Mouse (Mus musculus) gastrocnemius, adult 2 months (tissue): ENCODE data around the gene Serpinb1c. TPM values are rescaled to one million over a fixed set of nuclear protein-coding genes. Genes with fewer than 3 reads are reported as not detected.

Source experiments
- DNase-seq: peaks from one replicate; pipeline ENCODE4 v3.0.0; 2022
- H3K27ac ChIP-seq: fragments of 200-600 bp; 2 replicates; pipeline ENCODE4 v1.8.1; 2022; ENCODE audit warnings: mild to moderate bottlenecking
- H3K4me3 ChIP-seq: fragments of 200-600 bp; 2 replicates; pipeline ENCODE4 v1.8.1; 2022; ENCODE audit warnings: mild to moderate bottlenecking, moderate library complexity
- CTCF ChIP-seq: fragments of 200-600 bp; IDR thresholded peaks from 2 replicates; pipeline ENCODE4 v1.8.1; 2022; ENCODE audit warnings: antibody characterized with exemption, mild to moderate bottlenecking, moderate library complexity
- intact Hi-C: fragments of 180-260 bp; cut with DNase I; formaldehyde crosslinking; loops from one replicate; pipeline ENCODE4 v1.15.1; 2025
- total RNA-seq, 2 experiments: library from RNA; stranded (reverse); gene quantifications; 2 replicates each; pipeline ENCODE4 v1.2.3; 2021

The Serpinb1c gene
- total RNA-seq, 2 experiments from 2014 or later = 1.6 to 2.3 TPM

DNA sequence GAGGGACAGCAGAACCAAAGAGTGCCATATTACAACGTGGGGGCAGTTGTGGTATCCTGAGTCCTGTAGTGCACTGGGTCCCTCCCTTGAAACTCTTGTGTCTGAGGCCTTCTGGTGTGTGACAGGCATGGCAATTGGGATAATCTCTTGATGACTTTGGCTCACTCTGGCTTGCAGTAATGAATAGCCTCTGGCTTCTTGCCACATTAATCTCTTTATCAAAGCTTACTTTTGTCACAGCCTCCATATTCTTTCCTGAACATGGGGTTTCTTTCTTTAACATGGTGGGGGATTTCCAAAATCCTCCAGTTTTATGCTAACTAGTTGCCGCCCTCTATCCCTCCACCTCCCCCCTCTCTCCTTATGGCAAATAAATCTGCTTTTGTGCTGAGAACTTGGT lies 44.9 kb downstream of the Serpinb1c start:
- Histone ChIP-seq H3K27ac (no peak overlapping the region), H3K4me3 (no peak overlapping the region)
- no peak for TF ChIP-seq CTCF
- intact Hi-C loops = no loop called here
- no peak for DNase-seq

DNA sequence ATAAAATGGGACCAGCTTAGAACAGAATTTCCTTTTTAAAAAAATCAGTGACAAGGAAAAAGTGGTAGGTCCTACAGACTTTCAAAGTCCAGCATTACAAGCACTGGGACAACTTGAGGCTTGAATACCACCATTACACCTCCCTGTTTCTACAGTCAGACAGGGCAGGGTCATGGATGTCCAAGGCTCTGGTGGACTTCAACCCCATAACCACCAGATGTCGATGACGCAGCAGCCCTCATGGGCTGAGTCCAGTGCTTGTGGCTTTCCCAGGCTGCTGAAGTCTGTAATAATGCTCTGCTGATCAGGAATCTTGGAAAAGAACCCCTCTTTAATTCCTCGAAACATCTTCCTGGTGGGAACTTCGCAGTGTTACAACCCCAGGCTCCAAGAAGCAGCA lies 45.5 kb downstream of the Serpinb1c start:
- no peak for TF ChIP-seq CTCF
- Histone ChIP-seq H3K4me3 (no peak overlapping the region), H3K27ac (no peak overlapping the region)
- intact Hi-C loops = no loop called here
- DNase-seq = no peak

GRCm38 (mm10) chr13:32851967-32852366 lies 46.0 kb downstream of the Serpinb1c start:
- peak; percentile 68 for DNase-seq
- peak overlapping the region; percentile 46; the same call in 1 of the 2 replicates for H3K27ac ChIP-seq
- no peak overlapping the region for H3K4me3 ChIP-seq
- intact Hi-C loops = no loop called here
- TF ChIP-seq CTCF = peak; percentile 80

GRCm38 (mm10) chr13:32850668-32851404 lies 47.2 kb downstream of the Serpinb1c start, which contains the start of gene Serpinb1a:
Gene Serpinb1a, minus strand, starts transcription at chr13:32851185.
- intact Hi-C loops = no loop called here
- Histone ChIP-seq H3K4me3 (peak within 1 kb of the TSS; percentile 64), H3K27ac (peak within 1 kb of the TSS; percentile 60)
- DNase-seq = peak; percentile 80
- no peak for TF ChIP-seq CTCF

GRCm38 (mm10) chr13:32850156-32850555 lies 47.9 kb downstream of the Serpinb1c start:
- intact Hi-C loops = no loop called here
- TF ChIP-seq CTCF = no peak
- Histone ChIP-seq H3K4me3 (peak overlapping the region; percentile 64), H3K27ac (no peak overlapping the region; the same call in 1 of the 2 replicates)
- no peak for DNase-seq

GRCm38 (mm10) chr13:32849531-32850123 lies 48.4 kb downstream of the Serpinb1c start:
- DNase-seq = no peak
- TF ChIP-seq CTCF = no peak
- H3K4me3 ChIP-seq = peak overlapping the region; percentile 64
- no peak overlapping the region for H3K27ac ChIP-seq
- intact Hi-C loops = no loop called here

DNA sequence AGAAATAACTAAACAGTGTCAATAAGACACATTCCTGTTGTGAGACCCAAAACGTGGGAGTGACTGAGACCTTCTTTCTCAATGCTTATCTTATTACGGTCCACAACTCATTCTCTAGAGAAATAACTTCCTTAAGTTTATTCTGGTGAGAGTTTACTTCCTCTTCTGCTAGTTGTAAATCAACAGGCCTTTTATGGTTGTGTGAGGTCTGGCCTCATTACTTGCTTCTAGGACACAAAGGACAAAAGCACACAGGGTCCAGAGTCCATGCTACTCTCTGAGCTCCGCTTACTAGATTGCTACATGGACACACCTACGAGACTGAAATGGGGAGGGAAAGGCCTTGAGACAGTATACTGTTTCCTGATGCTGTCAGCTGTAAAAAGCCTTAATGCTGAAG lies 48.9 kb downstream of the Serpinb1c start:
- no peak for TF ChIP-seq CTCF
- no peak for DNase-seq
- no peak overlapping the region for H3K27ac ChIP-seq
- peak overlapping the region; percentile 7; the same call in 1 of the 2 replicates for H3K4me3 ChIP-seq
- intact Hi-C loops = no loop called here

- no peak overlapping the region for H3K27ac ChIP-seq
- no peak for TF ChIP-seq CTCF
- no peak overlapping the region for H3K4me3 ChIP-seq
- DNase-seq = no peak
- intact Hi-C loops = no loop called here
Measured at GRCm38 (mm10) chr13:32846221-32846620, 51.8 kb downstream of the Serpinb1c start.

DNA sequence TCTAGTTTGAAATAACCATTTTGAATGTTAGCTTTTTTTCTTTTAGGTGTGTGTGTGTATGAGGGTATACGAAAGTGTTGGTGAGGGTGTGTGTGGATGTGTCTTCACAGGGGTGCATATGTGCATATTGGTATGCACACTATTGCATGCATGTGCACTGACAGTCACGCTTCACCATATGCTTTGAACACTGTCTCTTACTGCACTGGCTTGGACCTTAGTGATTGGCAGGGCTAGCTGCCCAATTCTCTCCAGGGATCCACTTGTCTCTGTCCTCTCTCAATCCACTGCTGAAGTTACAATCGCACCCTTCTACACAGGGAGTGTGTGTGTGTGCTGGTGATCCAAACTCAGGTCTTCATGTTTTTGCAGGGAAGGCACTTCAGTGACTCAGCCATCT lies 56.7 kb downstream of the Serpinb1c start:
- no peak for TF ChIP-seq CTCF
- no peak overlapping the region for H3K27ac ChIP-seq
- intact Hi-C loops = no loop called here
- no peak overlapping the region for H3K4me3 ChIP-seq
- no peak for DNase-seq

GRCm38 (mm10) chr13:32839314-32839713 lies 58.7 kb downstream of the Serpinb1c start:
- TF ChIP-seq CTCF = no peak
- intact Hi-C loops = no loop called here
- H3K4me3 ChIP-seq = no peak overlapping the region
- no peak for DNase-seq
- no peak overlapping the region for H3K27ac ChIP-seq

GRCm38 (mm10) chr13:32834513-32834912 lies 63.5 kb downstream of the Serpinb1c start:
- no peak overlapping the region for H3K4me3 ChIP-seq
- no peak for DNase-seq
- TF ChIP-seq CTCF = no peak
- intact Hi-C loops = no loop called here
- no peak overlapping the region for H3K27ac ChIP-seq

GRCm38 (mm10) chr13:32833237-32833636 lies 64.8 kb downstream of the Serpinb1c start:
- no peak overlapping the region for H3K27ac ChIP-seq
- intact Hi-C loops = no loop called here
- H3K4me3 ChIP-seq = no peak overlapping the region
- DNase-seq = no peak
- TF ChIP-seq CTCF = no peak

DNA sequence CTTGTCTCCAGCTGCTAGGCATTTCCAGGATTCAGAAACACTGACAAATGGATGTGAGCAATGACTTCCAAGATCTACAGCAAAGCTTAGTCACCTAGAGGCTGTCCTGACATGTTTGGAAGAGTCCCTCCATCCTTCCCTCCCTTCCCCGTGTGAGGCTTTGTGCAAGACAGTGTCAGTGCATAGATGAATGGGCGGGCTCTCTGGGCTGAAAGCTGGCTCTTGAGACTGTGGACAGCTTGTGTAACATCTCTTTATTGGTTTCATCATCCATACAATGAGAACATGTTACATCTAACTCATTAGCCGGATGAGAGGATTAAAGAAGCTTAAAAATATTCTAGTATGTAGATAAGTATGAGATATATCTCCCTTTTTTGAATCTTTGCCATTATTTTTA lies 65.2 kb downstream of the Serpinb1c start:
- no peak for DNase-seq
- no peak overlapping the region for H3K27ac ChIP-seq
- no peak overlapping the region for H3K4me3 ChIP-seq
- no peak for TF ChIP-seq CTCF
- intact Hi-C loops = no loop called here
